Mouse (Mus musculus) frontal cortex, postnatal 14 days (tissue): Measurements from ENCODE around the gene Ccn5.

Experiments used
- DNase-seq, 2 experiments: peaks; one replicate each; pipeline ENCODE4 v3.0.0; 2022; ENCODE audit warnings: low spot score in 2 of 2

The Ccn5 gene

GRCm38 (mm10) chr2:163842043-163842442, 21.4 kb downstream of the Ccn5 start:
- no peak for DNase-seq

- DNase-seq, result no peak
Measured at GRCm38 (mm10) chr2:163853461-163853901, 32.8 kb downstream of the Ccn5 start, which contains the start of gene Kcnk15. TSS of gene Kcnk15 (plus strand) at chr2:163853651.

GRCm38 (mm10) chr2:163857233-163857632, 36.6 kb downstream of the Ccn5 start:
- no peak for DNase-seq

- peak in 1 of 2 experiments; percentile 51 for DNase-seq
Measured at GRCm38 (mm10) chr2:163858254-163858947, 37.7 kb downstream of the Ccn5 start.

GRCm38 (mm10) chr2:163865311-163865710, 44.6 kb downstream of the Ccn5 start:
- no peak for DNase-seq

- no peak for DNase-seq
Measured at GRCm38 (mm10) chr2:163866061-163866460, 45.4 kb downstream of the Ccn5 start.

- DNase-seq, result no peak
Measured at GRCm38 (mm10) chr2:163869783-163870182, 49.1 kb downstream of the Ccn5 start.

- no peak for DNase-seq
Measured at GRCm38 (mm10) chr2:163871266-163871665, 50.6 kb downstream of the Ccn5 start.

- no peak for DNase-seq
Measured at GRCm38 (mm10) chr2:163871906-163872305, 51.2 kb downstream of the Ccn5 start.

- DNase-seq, result no peak
Measured at GRCm38 (mm10) chr2:163874877-163875276, 54.2 kb downstream of the Ccn5 start.

GRCm38 (mm10) chr2:163875484-163875883, 54.8 kb downstream of the Ccn5 start:
- peak in 1 of 2 experiments; percentile 46 for DNase-seq

GRCm38 (mm10) chr2:163876830-163877498, 56.3 kb downstream of the Ccn5 start:
- DNase-seq, result no peak

- DNase-seq, result no peak
Measured at GRCm38 (mm10) chr2:163880891-163881290, 60.2 kb downstream of the Ccn5 start.
